Mouse (Mus musculus) forebrain, embryonic 14.5 days (tissue): Measurements from ENCODE around the gene Rbl2. TPM values are rescaled to one million over a fixed set of nuclear protein-coding genes. Genes with fewer than 3 reads are reported as not detected.

Experiments used
- ATAC-seq: fragments of 200-750 bp; cut with Nextera tagmentation; 2 replicates; pipeline ENCODE4 v1.8.0; 2017; ENCODE audit warnings: mild to moderate bottlenecking, moderate library complexity
- DNase-seq: peaks from one replicate; pipeline ENCODE4 v3.0.0-alpha.2; 2015; ENCODE audit warnings: low spot score
- H3K27ac ChIP-seq: fragments of 300-500 bp; sonication (generic); 2 replicates; pipeline ENCODE4 v1.5.1; 2014; ENCODE audit warnings: low read depth, mild to moderate bottlenecking, control low read depth, low read length, moderate library complexity
- H3K27me3 ChIP-seq: fragments of 300-500 bp; sonication (generic); replicated peaks from 2 replicates; pipeline ENCODE4 v1.6.1; 2014; ENCODE audit warnings: low read length, control low read depth, mixed read lengths; ENCODE audit not compliant: control insufficient read depth, insufficient read depth
- H3K36me3 ChIP-seq: fragments of 300-500 bp; sonication (generic); 2 replicates; pipeline ENCODE4 v1.6.1; 2014; ENCODE audit warnings: low read length, control low read depth; ENCODE audit not compliant: control insufficient read depth, insufficient read depth
- H3K4me1 ChIP-seq: fragments of 300-500 bp; sonication (generic); 2 replicates; pipeline ENCODE4 v1.6.1; 2014; ENCODE audit warnings: antibody characterized with exemption, low read length, control low read depth; ENCODE audit not compliant: control insufficient read depth, insufficient read depth
- H3K4me2 ChIP-seq: fragments of 300-500 bp; sonication (generic); 2 replicates; pipeline ENCODE4 v1.6.1; 2014; ENCODE audit warnings: mild to moderate bottlenecking, control low read depth, low read length
- H3K4me3 ChIP-seq: fragments of 300-500 bp; sonication (generic); 2 replicates; pipeline ENCODE4 v1.5.1; 2014; ENCODE audit warnings: low read depth, low read length, control low read depth
- H3K9ac ChIP-seq: fragments of 300-500 bp; sonication (generic); 2 replicates; pipeline ENCODE4 v1.6.1; 2014; ENCODE audit warnings: mild to moderate bottlenecking, low read length, control low read depth, moderate library complexity
- H3K9me3 ChIP-seq: fragments of 300-500 bp; sonication (generic); replicated peaks from 2 replicates; pipeline ENCODE4 v1.6.1; 2016; ENCODE audit warnings: low read length, control low read depth, mixed read lengths; ENCODE audit not compliant: control insufficient read depth
- WGBS: fragments of 180-500 bp; shearing (Covaris S2); extraction: QIAGEN DNeasy Blood & Tissue Kit; methylation state at CpG from one replicate; pipeline ENCODE4 v1.1.7; 2014; 5-methylcytosine and 5-hydroxymethylcytosine counted together
- polyA plus RNA-seq: library from polyadenylated mRNA; unstranded; fragments of >200 nt; fragmentation: Nextera tagmentation; extraction: Ambion mirVana; gene quantifications from 2 replicates; pipeline ENCODE4 v1.2.1, GENCODE M21; 2014

Gene Rbl2
- polyA plus RNA-seq, 1 experiment from 2014 or later = 14.6 TPM

DNA sequence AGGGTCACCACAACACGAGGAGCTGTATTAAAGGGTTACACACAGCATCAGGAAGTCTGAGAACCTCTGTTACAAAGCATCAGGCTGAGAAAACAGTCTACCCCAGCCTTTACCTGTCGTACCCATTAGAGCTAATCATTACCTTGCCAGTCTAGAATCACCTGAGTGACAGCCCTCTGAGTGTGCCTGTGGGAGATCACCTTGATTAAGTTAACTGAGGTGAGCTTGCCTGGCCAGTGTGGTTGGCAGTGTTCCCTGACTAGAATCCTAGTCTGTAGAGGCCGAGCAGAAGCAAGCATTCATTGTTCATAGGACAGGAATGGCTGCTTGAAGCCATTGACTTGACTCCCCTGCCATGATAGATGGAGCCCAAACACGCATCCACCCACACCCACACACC lies 71.0 kb downstream of the Rbl2 start:
- Histone ChIP-seq H3K36me3 (no peaks in the 10 kb centered on the region), H3K9ac (no peak overlapping the region), H3K27me3 (no peaks in the 10 kb centered on the region), H3K9me3 (no peaks in the 10 kb centered on the region), H3K4me2 (no peak overlapping the region), H3K27ac (no peak overlapping the region), H3K4me1 (no peaks in the 10 kb centered on the region), H3K4me3 (no peak overlapping the region)
- ATAC-seq = no peak
- WGBS = 85% methylated on average over 4 of the region's 4 CpGs
- no peak for DNase-seq

DNA sequence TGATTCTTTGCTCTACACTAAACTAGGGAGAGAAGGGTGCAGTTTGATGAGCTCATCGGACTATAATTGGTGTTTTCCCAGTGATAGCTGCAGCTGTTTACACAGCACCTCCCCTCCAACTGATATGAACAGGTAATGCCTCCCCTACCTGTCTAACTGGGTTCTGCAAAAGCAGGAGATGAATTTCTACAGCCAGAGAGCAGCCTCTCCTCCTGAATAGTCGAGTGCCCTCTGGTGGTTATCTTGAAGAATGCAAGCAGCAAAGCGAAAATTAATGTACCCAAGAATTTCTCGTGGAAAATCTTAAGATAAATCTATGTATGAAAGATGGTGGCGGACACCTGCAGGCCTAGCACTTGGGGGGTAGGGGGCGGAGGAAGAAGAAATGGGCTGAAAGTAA lies 77.9 kb downstream of the Rbl2 start:
- Histone ChIP-seq H3K9me3 (no peaks in the 10 kb centered on the region), H3K4me2 (no peak overlapping the region), H3K36me3 (no peaks in the 10 kb centered on the region), H3K27ac (no peak overlapping the region), H3K9ac (no peak overlapping the region), H3K4me1 (no peaks in the 10 kb centered on the region), H3K4me3 (no peak overlapping the region), H3K27me3 (no peaks in the 10 kb centered on the region)
- 11% methylated on average over 6 of the region's 6 CpGs for WGBS
- no peak for ATAC-seq
- DNase-seq = peak; percentile 80

DNA sequence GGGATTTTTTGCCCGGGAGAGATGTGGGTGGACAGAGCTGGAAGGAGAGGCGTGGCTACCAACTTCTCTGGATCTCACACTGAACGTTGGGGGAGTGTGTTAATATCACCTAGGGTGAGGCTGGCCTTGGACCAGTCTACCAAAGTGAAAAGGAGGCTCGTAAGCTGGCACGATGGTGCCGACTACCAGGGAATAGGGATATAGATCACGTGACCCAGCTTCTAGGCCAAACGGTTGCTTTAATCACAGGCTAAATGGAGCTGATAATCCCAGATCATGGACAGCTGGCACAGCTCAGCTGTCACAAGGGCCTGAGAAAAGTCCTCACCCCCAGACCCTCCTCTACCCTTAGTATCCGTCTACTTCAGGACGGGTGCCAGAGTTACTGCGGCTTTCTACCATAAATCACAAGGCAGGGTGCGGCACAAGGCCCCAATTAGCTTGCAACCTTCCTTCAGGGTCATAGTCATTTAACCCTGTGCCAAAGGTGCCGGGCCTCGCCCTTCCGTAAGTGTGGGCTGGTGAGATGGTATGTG lies 78.9 kb downstream of the Rbl2 start:
- H3K36me3 ChIP-seq = no peaks in the 10 kb centered on the region
- no peak overlapping the region for H3K4me3 ChIP-seq
- DNase-seq = no peak
- no peaks in the 10 kb centered on the region for H3K27me3 ChIP-seq
- no peak overlapping the region for H3K9ac ChIP-seq
- H3K27ac ChIP-seq = no peak overlapping the region
- WGBS = 84% methylated on average over 15 of the region's 15 CpGs
- no peak overlapping the region for H3K4me2 ChIP-seq
- no peaks in the 10 kb centered on the region for H3K9me3 ChIP-seq
- no peaks in the 10 kb centered on the region for H3K4me1 ChIP-seq
- no peak for ATAC-seq

- ATAC-seq (no peak), DNase-seq (no peak)
- no peaks in the 10 kb centered on the region for H3K4me1 ChIP-seq
- no peaks in the 10 kb centered on the region for H3K9me3 ChIP-seq
- 74% methylated on average over 3 of the region's 3 CpGs for WGBS
- H3K27me3 ChIP-seq = no peaks in the 10 kb centered on the region
- no peak overlapping the region for H3K9ac ChIP-seq
- H3K36me3 ChIP-seq = no peaks in the 10 kb centered on the region
- no peak overlapping the region for H3K4me2 ChIP-seq
- no peak overlapping the region for H3K27ac ChIP-seq
- no peak overlapping the region for H3K4me3 ChIP-seq
Measured at GRCm38 (mm10) chr8:91149298-91149697, 79.4 kb downstream of the Rbl2 start.

DNA sequence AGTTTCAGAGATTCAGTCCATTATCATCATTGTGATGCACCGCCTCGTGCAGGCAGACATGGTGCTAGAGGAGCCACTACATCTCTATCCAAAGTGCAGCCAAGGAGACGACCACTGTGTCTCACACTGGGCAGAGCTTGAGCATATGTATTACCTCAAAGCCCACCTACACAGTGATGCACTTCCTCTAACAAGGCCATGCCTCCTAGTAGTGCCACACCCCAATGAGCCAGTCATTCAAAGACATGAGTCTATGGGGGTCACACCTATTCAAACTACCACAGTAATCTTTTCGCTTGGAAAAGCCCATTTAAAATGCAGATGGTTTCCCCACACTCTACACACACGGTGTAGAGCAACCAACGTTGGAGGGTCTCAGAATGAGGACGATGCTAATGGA lies 81.7 kb downstream of the Rbl2 start:
- no peak overlapping the region for H3K9ac ChIP-seq
- no peak overlapping the region for H3K4me3 ChIP-seq
- no peak overlapping the region for H3K4me2 ChIP-seq
- DNase-seq (no peak), ATAC-seq (no peak)
- H3K4me1 ChIP-seq = no peaks in the 10 kb centered on the region
- no peaks in the 10 kb centered on the region for H3K36me3 ChIP-seq
- no peaks in the 10 kb centered on the region for H3K27me3 ChIP-seq
- H3K9me3 ChIP-seq = no peaks in the 10 kb centered on the region
- 89% methylated on average over 7 of the region's 7 CpGs for WGBS
- no peak overlapping the region for H3K27ac ChIP-seq

GRCm38 (mm10) chr8:91153831-91154230 lies 84.0 kb downstream of the Rbl2 start:
- no peak overlapping the region for H3K4me2 ChIP-seq
- H3K9ac ChIP-seq = no peak overlapping the region
- DNase-seq = no peak
- H3K4me3 ChIP-seq = no peak overlapping the region
- no peaks in the 10 kb centered on the region for H3K9me3 ChIP-seq
- no peaks in the 10 kb centered on the region for H3K4me1 ChIP-seq
- 79% methylated on average over 3 of the region's 3 CpGs for WGBS
- no peaks in the 10 kb centered on the region for H3K27me3 ChIP-seq
- no peak for ATAC-seq
- H3K27ac ChIP-seq = no peak overlapping the region
- H3K36me3 ChIP-seq = no peaks in the 10 kb centered on the region

GRCm38 (mm10) chr8:91154564-91154963 lies 84.7 kb downstream of the Rbl2 start:
- Histone ChIP-seq H3K9ac (no peak overlapping the region), H3K4me2 (no peak overlapping the region), H3K9me3 (no peaks in the 10 kb centered on the region), H3K4me3 (no peak overlapping the region), H3K27me3 (no peaks in the 10 kb centered on the region), H3K4me1 (peaks cover under 1% of the 10 kb centered on the region; the same call in 1 of the 2 replicates), H3K36me3 (no peaks in the 10 kb centered on the region), H3K27ac (no peak overlapping the region)
- ATAC-seq (no peak), DNase-seq (no peak)
- WGBS = 41% methylated on average over 6 of the region's 6 CpGs

DNA sequence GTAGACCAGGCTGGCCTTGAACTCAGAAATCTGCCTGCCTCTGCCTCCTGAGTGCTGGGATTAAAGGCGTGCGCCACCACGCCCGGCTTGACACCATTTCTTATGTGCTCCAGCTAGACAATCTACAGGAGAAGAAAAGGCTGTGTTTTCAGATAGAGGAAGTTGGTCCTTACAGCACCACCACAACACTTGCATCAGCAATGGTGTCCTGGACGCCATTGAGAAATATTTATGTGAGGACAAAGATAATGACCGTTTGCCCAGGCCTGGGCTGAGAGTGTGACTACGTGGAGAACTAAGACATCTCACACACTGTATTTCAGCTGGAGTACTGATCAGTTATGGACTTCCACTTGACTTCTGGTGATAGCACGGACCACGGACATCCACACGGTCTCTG lies 88.8 kb downstream of the Rbl2 start:
- WGBS = 97% methylated on average over 10 of the region's 10 CpGs
- Histone ChIP-seq H3K36me3 (no peaks in the 10 kb centered on the region), H3K9me3 (no peaks in the 10 kb centered on the region), H3K4me3 (no peak overlapping the region), H3K27me3 (no peaks in the 10 kb centered on the region), H3K4me1 (peaks cover 8% of the 10 kb centered on the region; the same call in 1 of the 2 replicates), H3K27ac (no peak overlapping the region), H3K4me2 (no peak overlapping the region), H3K9ac (no peak overlapping the region)
- no peak for DNase-seq
- ATAC-seq = no peak

DNA sequence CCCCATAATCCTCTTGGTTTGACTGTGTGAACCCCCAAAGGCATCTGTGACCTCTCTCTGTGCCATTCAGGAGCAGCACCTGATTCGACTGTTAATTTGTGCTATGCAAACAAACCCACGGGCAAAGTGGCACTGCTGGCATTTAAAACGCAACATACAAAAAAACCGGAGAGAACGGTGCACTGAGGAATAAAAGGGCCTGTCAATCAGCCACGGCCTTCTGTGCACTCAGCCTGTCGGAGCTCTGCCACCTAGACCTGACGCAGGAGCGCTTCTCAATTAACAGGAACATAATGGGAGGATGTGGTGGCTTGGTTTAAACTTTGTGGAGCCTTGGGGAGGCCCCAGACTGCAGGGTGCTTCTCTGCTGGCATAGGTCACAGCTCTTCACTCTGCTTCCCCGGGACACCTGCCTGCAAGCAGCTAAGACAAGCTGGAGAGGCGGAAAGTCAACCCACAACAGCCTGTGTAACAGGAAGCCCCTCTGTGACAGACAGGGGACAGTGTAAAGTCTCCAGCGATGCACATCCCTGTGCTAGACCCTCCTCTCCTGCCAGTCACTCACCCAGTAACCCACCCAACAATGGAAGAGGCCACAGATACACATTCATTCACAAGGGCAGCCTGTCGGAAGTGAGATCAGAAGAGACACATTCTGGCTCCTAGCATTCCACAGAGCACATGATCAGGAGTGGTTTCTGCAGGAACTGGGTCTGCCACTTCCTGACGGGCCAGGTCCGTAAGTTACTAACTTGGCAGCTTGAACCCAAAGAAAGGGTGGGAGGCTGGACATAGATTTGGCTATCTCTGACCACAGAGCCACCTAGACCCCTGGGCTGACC lies 90.3 kb downstream of the Rbl2 start:
- Histone ChIP-seq H3K27me3 (no peaks in the 10 kb centered on the region), H3K27ac (0 out of 2 replicates have a peak overlapping the region, but pooled peaks have one; percentile 9), H3K4me2 (no peak overlapping the region), H3K9me3 (peaks cover 4% of the 10 kb centered on the region; the same call in 1 of the 2 replicates), H3K4me3 (no peak overlapping the region), H3K4me1 (peaks cover 8% of the 10 kb centered on the region; the same call in 1 of the 2 replicates), H3K9ac (no peak overlapping the region), H3K36me3 (no peaks in the 10 kb centered on the region)
- WGBS = 21% methylated on average over 15 of the region's 15 CpGs
- DNase-seq (peak; percentile 58), ATAC-seq (peak; percentile 29; the same call in 1 of the 2 replicates)
